Mouse (Mus musculus) hindbrain, embryonic 14.5 days (tissue): ENCODE data around the gene Taldo1. TPM values are rescaled to one million over a fixed set of nuclear protein-coding genes. Genes with fewer than 3 reads are reported as not detected.
A peak's percentile ranks its signal among the peaks of the same experiment; 100 is the strongest.

ENCODE experiments used
- ATAC-seq: fragments of 200-750 bp; cut with Nextera tagmentation; 2 replicates; pipeline ENCODE4 v1.8.0; 2017; ENCODE audit warnings: moderate number of reproducible peaks, mild to moderate bottlenecking, moderate TSS enrichment, moderate library complexity; ENCODE audit not compliant: low FRiP score
- DNase-seq: peaks from one replicate; pipeline ENCODE4 v3.0.0-alpha.2; 2015; ENCODE audit warnings: low spot score
- H3K27ac ChIP-seq: fragments of 300-500 bp; sonication (generic); 2 replicates; pipeline ENCODE4 v1.5.1; 2014; ENCODE audit warnings: mild to moderate bottlenecking, moderate library complexity
- H3K27me3 ChIP-seq: fragments of 300-500 bp; sonication (generic); 2 replicates; pipeline ENCODE4 v1.6.1; 2014; ENCODE audit warnings: mild to moderate bottlenecking, low read length, mixed read lengths; ENCODE audit not compliant: control insufficient read depth, insufficient read depth
- H3K36me3 ChIP-seq: fragments of 300-500 bp; sonication (generic); replicated peaks from 2 replicates; pipeline ENCODE4 v1.6.1; 2014; ENCODE audit not compliant: control insufficient read depth, insufficient read depth
- H3K4me1 ChIP-seq: fragments of 300-500 bp; sonication (generic); replicated peaks from 2 replicates; pipeline ENCODE4 v1.6.1; 2014; ENCODE audit warnings: antibody characterized with exemption, low read length, mixed read lengths; ENCODE audit not compliant: control insufficient read depth, insufficient read depth
- H3K4me2 ChIP-seq: fragments of 300-500 bp; sonication (generic); replicated peaks from 2 replicates; pipeline ENCODE4 v1.6.1; 2014; ENCODE audit warnings: mild to moderate bottlenecking, moderate library complexity
- H3K4me3 ChIP-seq: fragments of 300-500 bp; sonication (generic); replicated peaks from 2 replicates; pipeline ENCODE4 v1.5.1; 2014; ENCODE audit warnings: mild to moderate bottlenecking, low read length
- H3K9ac ChIP-seq: fragments of 300-500 bp; sonication (generic); 2 replicates; pipeline ENCODE4 v1.6.1; 2014
- H3K9me3 ChIP-seq: fragments of 300-500 bp; sonication (generic); 2 replicates; pipeline ENCODE4 v1.6.1; 2016; ENCODE audit warnings: low read length; ENCODE audit not compliant: control insufficient read depth
- WGBS: fragments of 180-500 bp; shearing (Covaris S2); extraction: QIAGEN DNeasy Blood & Tissue Kit; methylation state at CpG from one replicate; pipeline ENCODE4 v1.1.7; 2014; 5-methylcytosine and 5-hydroxymethylcytosine counted together
- polyA plus RNA-seq: library from polyadenylated mRNA; unstranded; fragments of >200 nt; fragmentation: Nextera tagmentation; extraction: Ambion mirVana; gene quantifications from 2 replicates; pipeline ENCODE4 v1.2.1, GENCODE M21; 2014

Taldo1 gene
- polyA plus RNA-seq, 1 experiment from 2014 or later, result 271 TPM

DNA sequence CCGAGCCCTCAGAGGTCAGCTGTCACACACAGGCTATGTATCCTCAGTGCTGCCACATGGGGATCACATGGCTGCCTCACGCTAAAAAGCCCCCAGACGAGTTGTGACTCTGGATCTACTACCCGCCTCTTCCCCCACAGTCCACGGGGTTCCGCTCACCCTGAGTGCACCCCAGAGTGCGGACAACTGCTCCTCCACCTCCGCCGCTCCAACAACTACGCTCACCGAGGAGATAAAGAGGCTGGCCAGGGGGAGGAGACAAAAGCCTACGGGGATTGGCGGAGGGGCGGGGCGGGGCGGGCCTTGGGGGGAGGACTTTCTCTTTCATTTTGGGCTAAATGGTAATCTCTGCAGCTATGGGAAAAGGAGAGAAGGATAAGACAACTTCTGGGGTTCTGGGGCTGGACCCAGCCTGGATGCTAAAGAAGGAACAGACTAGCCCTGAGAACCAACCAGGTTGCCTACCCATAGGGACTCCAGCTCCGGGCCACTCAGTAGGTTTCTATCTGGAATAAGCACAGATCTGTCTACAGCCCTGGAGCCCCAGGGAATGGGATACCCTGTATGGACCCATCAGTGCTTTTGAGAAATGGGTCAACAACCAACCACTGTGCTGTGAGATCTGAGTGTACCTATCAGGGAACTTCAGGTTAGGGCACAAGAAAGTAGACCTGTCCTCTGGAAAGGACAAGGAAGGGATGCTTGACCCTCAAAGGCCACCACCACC is 43.3 kb downstream of the Taldo1 start:
- H3K27ac ChIP-seq, result peak overlapping the region; percentile 66
- H3K9me3 ChIP-seq, result no peaks in the 10 kb centered on the region
- peak overlapping the region; percentile 46 for H3K4me3 ChIP-seq
- no peak for DNase-seq
- H3K27me3 ChIP-seq, result no peaks in the 10 kb centered on the region
- no peak for ATAC-seq
- H3K4me2 ChIP-seq, result peak overlapping the region; percentile 90
- H3K36me3 ChIP-seq, result peaks cover 36% of the 10 kb centered on the region
- H3K9ac ChIP-seq, result peak overlapping the region; percentile 70
- peaks cover 25% of the 10 kb centered on the region for H3K4me1 ChIP-seq
- 4% methylated on average over 17 of the region's 17 CpGs for WGBS

DNA sequence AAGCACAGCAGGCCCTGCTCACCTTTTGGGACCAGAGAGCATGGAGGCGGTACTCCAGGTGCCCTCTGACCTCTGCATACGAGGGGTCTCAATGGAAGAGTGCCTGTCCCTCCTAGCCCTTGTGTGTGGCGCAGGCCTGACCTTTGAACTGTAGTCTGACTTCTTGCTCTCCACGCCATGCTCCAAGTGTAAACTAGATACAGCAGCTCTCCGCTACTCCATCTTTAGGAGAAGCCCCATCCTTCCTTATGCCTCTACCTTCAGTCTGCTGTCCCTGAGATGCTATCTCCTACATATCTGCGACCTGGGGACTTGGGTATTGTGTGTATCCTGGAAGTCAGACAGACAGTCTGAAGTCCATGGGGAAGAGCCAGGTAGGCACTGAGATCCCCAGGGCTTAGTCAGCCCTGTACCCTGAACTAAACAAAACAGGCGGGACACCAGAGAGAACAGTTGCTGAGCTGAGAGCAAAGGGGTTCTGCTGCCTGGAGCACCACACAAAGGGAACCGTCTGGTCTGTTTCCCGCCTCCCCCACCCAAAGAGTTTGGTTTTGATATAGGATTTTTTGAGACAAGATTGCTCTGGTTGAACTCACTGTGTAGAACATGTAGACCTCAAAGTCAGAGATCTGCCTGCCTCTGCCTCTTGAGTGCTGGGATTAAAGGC is 44.0 kb downstream of the Taldo1 start:
- peaks cover 29% of the 10 kb centered on the region for H3K36me3 ChIP-seq
- H3K27ac ChIP-seq, result no peak overlapping the region
- peaks cover 25% of the 10 kb centered on the region for H3K4me1 ChIP-seq
- WGBS, result 69% methylated on average over 9 of the region's 9 CpGs
- H3K9ac ChIP-seq, result peak overlapping the region; percentile 76; the same call in 1 of the 2 replicates
- H3K4me3 ChIP-seq, result peak overlapping the region; percentile 46
- no peak for ATAC-seq
- H3K27me3 ChIP-seq, result no peaks in the 10 kb centered on the region
- H3K4me2 ChIP-seq, result peak overlapping the region; percentile 90
- H3K9me3 ChIP-seq, result no peaks in the 10 kb centered on the region
- DNase-seq, result no peak

DNA sequence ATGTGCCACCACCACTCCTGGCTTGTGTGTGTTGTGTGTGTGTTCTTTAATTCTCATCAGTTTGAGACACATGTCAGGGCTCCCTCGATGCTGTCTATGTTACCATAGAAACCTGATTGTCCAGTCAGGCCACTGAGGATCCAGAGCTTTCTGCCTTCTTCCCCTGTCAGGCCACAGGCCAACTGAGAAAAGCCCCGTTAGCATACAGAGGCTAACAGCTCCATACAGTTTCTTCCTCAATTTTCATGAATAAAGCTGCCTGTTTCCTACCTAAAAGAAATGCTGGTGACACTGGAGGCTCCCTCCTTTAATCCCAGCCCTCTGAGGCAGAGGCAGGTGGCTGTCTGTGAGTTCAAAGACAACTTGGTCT is 44.5 kb downstream of the Taldo1 start:
- ATAC-seq (no peak), DNase-seq (no peak)
- Histone ChIP-seq H3K27me3 (no peaks in the 10 kb centered on the region), H3K27ac (no peak overlapping the region; the same call in 1 of the 2 replicates), H3K4me2 (peak overlapping the region; percentile 90), H3K4me3 (peak overlapping the region; percentile 60), H3K4me1 (peaks cover 25% of the 10 kb centered on the region), H3K9ac (peak overlapping the region; percentile 76), H3K9me3 (no peaks in the 10 kb centered on the region), H3K36me3 (peaks cover 24% of the 10 kb centered on the region)
- 56% methylated on average over 2 of the region's 2 CpGs for WGBS

DNA sequence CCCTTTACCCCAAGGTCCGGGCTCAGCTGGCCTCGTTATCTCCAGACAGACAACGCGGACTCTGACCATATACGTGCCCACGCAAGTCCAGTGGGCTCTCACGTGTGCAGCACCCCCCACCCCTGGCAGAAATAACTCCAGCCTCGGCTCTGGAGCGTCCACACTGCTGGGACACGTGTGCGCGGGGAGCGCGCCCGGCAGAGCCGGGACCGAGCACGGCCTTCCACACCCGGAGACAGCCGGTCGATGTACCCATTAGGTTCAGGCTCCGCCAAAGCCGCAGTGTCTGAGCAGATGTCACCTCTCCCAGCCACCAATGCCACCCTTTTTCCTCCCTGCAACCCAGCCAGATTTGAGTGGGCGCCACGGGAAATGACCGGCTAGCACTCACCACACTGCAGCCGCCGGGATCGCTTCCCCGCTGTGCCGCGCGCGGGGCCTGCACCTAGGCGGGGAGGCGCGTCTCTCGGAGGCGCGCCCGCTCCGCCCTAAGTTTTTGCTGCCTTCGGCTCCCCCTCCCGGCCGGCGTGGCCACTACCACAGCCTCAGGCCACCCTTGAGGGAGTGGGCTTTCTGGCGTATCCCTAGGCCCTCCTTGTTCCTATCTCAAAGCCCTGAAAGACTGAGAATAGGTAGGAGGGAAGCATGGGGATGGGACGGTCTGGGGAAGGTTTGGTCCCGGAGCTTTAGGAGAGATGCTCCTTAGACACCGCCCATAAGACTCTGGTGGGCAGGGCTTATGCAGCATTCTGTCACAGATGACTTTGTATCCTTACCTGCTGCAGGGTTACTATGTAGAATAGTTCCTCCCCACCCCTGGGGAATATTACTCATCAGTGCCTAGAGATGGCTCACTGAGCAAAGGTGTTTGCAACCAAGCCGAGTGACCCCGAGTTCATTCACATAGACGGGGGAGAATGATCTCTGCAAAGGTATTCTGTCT is 45.5 kb downstream of the Taldo1 start, which contains the start of gene Slc25a22:
Gene Slc25a22 (minus strand): TSS at position 715 of the 943 bp plus-strand sequence.
- peaks cover 25% of the 10 kb centered on the region for H3K4me1 ChIP-seq
- 5% methylated on average over 52 of the region's 53 CpGs for WGBS

DNA sequence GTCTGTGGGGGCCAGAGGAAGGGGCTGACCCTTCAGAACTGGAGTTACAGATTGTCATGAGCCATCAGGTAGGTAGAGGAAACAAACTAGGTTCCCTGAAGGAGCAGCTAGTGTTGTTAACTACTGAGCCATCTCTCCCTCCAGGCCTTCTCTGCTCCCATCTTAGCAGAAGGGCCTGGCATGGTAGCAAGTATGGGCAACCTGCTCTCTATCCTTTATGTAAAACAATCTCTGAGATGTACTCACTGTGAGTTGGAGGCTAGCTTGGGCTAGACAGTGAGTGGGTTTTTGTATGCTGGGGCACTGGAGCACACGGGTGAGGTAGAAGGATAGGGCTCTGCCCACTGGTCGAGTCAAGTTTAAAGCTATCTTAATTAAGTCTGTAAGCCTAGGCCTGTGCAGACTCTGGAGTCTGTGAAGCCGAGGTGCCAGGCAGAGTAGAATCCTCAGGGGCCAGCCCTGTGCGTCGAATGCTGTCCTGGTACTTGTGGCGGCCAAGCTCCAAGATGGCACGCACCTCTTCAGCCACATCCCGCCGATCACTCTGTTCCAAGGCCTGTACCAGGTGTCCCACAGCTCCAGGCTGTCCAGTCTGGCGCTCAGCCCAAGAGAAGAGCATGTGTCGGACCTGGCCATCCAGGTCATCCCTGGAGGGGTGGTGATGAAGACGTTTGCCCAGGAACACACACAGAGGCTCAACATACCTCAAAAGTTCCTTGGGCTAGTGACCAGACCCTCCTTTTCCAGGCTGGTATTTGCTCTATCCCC is 46.4 kb downstream of the Taldo1 start:
- ATAC-seq, result no peak
- no peak for DNase-seq
- H3K9ac ChIP-seq, result 0 out of 2 replicates have a peak overlapping the region, but pooled peaks have one; percentile 76
- H3K27me3 ChIP-seq, result no peaks in the 10 kb centered on the region
- H3K4me2 ChIP-seq, result peak overlapping the region; percentile 90; the same call in 1 of the 2 replicates
- no peaks in the 10 kb centered on the region for H3K9me3 ChIP-seq
- H3K4me1 ChIP-seq, result peaks cover 28% of the 10 kb centered on the region
- H3K27ac ChIP-seq, result peak overlapping the region; percentile 71; the same call in 1 of the 2 replicates
- H3K4me3 ChIP-seq, result no peak overlapping the region
- peaks cover 6% of the 10 kb centered on the region for H3K36me3 ChIP-seq
- 93% methylated on average over 12 of the region's 12 CpGs for WGBS

More for the DNA sequence above, 45.5 kb downstream of the Taldo1 start, which contains the start of gene Slc25a22:
- Histone ChIP-seq H3K4me3 (peak within 1 kb of the TSS; percentile 60), H3K36me3 (peaks cover 15% of the 10 kb centered on the region), H3K9me3 (no peaks in the 10 kb centered on the region), H3K27ac (peak within 1 kb of the TSS; percentile 71), H3K27me3 (no peaks in the 10 kb centered on the region), H3K9ac (peak within 1 kb of the TSS; percentile 76), H3K4me2 (peak within 1 kb of the TSS; percentile 90)
- ATAC-seq (peak; percentile 78), DNase-seq (peak; percentile 81)

DNA sequence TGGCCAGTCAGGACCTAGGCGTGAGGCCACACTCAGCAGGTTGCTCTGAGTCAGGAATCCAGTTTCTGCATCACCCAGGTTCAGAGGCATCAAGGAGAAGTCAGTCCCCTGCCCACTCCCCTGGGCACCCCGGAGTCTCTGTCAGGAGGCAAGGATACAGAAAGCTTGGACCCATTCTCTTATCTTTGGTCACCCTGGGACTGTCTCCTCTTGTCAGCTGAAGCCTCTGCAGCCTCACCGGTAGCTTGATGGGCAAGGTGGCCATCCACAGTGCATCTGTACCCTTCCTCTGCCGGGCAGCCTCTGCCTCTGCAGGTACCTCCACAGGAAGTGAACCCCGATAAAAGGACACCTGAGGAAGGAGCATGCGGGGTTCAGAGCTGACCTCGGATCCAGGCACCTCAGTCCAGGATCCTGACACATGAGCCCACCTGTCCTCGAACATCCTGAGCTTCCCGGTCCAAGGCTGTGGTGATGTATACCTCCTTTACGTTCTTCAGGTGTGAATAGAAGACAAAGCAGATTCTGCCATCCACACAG is 47.2 kb downstream of the Taldo1 start:
- WGBS, result 93% methylated on average over 10 of the region's 10 CpGs
- Histone ChIP-seq H3K4me1 (peaks cover 28% of the 10 kb centered on the region), H3K36me3 (no peaks in the 10 kb centered on the region; the same call in 1 of the 2 replicates), H3K27ac (no peak overlapping the region), H3K27me3 (no peaks in the 10 kb centered on the region), H3K9ac (no peak overlapping the region), H3K4me2 (no peak overlapping the region), H3K9me3 (no peaks in the 10 kb centered on the region), H3K4me3 (no peak overlapping the region)
- ATAC-seq (no peak), DNase-seq (no peak)

DNA sequence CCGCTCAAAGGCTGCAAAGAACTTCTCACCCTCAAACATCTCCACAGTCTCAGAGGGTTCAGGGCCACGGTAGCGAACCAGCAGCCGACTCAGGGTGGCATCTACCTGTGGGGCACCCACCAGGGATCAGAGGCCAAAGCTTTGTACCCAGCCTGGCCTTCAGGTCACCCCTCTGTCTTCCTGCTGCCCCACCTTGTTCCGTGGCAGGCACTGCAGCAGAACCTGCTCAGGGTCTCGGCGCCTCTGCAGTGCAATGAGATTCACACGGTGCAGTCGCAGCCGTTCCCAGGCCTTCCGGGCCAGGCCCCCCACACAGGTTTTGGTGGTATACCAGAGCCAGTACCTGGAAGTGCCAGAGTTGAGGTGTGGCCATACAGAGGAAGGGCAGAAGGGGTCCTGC is 47.8 kb downstream of the Taldo1 start:
- Histone ChIP-seq H3K27ac (no peak overlapping the region), H3K9me3 (no peaks in the 10 kb centered on the region), H3K9ac (no peak overlapping the region), H3K4me3 (no peak overlapping the region), H3K36me3 (no peaks in the 10 kb centered on the region; the same call in 1 of the 2 replicates), H3K4me1 (peaks cover 28% of the 10 kb centered on the region), H3K4me2 (no peak overlapping the region), H3K27me3 (no peaks in the 10 kb centered on the region)
- no peak for DNase-seq
- ATAC-seq, result no peak
- WGBS, result 96% methylated on average over 11 of the region's 11 CpGs

DNA sequence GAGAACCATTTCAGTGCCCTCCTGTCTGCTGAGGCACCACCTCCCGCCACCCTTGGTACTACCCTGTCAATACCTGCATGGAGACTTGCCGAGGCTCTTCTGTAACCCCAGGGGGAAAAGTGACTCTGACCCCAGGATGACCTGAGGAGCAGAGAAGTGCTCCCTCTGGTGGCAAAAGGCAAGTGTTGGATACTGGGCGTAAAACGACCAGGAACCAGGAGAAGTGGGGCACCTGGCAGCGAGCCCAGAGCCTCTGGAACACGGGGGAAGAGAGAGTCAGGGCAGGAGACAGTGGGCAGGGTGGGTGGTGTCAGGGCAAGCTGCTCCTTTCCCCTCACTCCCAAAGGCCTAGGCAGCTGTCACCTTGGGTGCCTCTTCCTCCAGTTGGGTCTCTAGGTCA is 48.6 kb downstream of the Taldo1 start:
- Histone ChIP-seq H3K9ac (no peak overlapping the region), H3K4me3 (no peak overlapping the region), H3K4me2 (no peak overlapping the region), H3K4me1 (peaks cover 24% of the 10 kb centered on the region), H3K27ac (no peak overlapping the region), H3K36me3 (no peaks in the 10 kb centered on the region; the same call in 1 of the 2 replicates), H3K27me3 (no peaks in the 10 kb centered on the region), H3K9me3 (no peaks in the 10 kb centered on the region)
- DNase-seq (no peak), ATAC-seq (no peak)
- 31% methylated on average over 6 of the region's 6 CpGs for WGBS
